Mouse (Mus musculus): ENCODE results near the gene Lce1a1. TPM values are rescaled to one million over a fixed set of nuclear protein-coding genes. Genes with fewer than 3 reads are reported as not detected.

The Lce1a1 gene
- polyA plus RNA-seq, 1 experiment from 2014 or later: not detected

DNA sequence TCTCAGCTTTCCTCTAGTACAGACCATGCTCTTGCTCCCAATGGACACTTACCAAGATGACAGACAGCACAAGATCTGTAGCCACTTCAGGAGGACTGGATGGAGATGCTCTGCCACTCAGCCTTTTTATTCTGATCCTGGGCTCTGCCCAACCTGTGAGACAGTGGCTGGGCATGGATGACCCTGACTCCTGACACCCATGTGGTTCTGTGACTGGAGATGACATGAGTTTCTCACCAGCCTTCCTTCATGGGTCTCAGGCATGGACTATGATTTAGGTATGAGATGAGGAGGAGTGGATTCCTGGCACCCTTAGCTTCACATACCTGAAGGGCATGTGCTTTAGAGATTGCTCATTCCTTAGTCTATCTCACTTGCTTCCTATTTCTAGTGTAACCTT lies 8.7 kb upstream of the Lce1a1 start, which contains the start of gene Lce1b:
TSS of gene Lce1b (minus strand) at position 101 of the 400 bp plus-strand sequence.
- H3K27me3 ChIP-seq (replicated peaks; ENCODE audit: insufficient read depth, low read length): no peaks in the 10 kb centered on the region
- no peak within 1 kb of the TSS for H3K9ac ChIP-seq (replicated peaks; ENCODE audit: low read depth)
- H3K9me3 ChIP-seq (ENCODE audit: low read length): no peaks in the 10 kb centered on the region
- no peak within 1 kb of the TSS for H3K4me2 ChIP-seq (replicated peaks; ENCODE audit: low read depth, low read length)
- no peak within 1 kb of the TSS for H3K4me3 ChIP-seq (ENCODE audit: low read depth, low read length)
- ATAC-seq: no peak
- no peak within 1 kb of the TSS for H3K27ac ChIP-seq (ENCODE audit: low read length)
- H3K36me3 ChIP-seq (ENCODE audit: insufficient read depth, low read length): no peaks in the 10 kb centered on the region
- TF ChIP-seq EP300 (IDR thresholded peaks at IDR 0.05) (no peak), CTCF (IDR thresholded peaks at IDR 0.05) (no peak)
- H3K4me1 ChIP-seq (ENCODE audit: insufficient read depth, low read depth, low read length): no peaks in the 10 kb centered on the region
- no peak for DNase-seq (ENCODE audit: low spot score)

GRCm38 (mm10) chr3:92639854-92640253 lies 8.3 kb downstream of the Lce1a1 start:
- no peak overlapping the region for H3K4me2 ChIP-seq (replicated peaks; ENCODE audit: low read depth, low read length)
- no peaks in the 10 kb centered on the region for H3K36me3 ChIP-seq (ENCODE audit: insufficient read depth, low read length)
- DNase-seq (ENCODE audit: low spot score): no peak
- H3K4me3 ChIP-seq (ENCODE audit: low read depth, low read length): no peak overlapping the region
- TF ChIP-seq EP300 (IDR thresholded peaks at IDR 0.05) (no peak), CTCF (IDR thresholded peaks at IDR 0.05) (no peak)
- no peak overlapping the region for H3K27ac ChIP-seq (ENCODE audit: low read length)
- ATAC-seq: no peak
- no peak overlapping the region for H3K9ac ChIP-seq (replicated peaks; ENCODE audit: low read depth)
- H3K4me1 ChIP-seq (ENCODE audit: insufficient read depth, low read depth, low read length): no peaks in the 10 kb centered on the region
- no peaks in the 10 kb centered on the region for H3K9me3 ChIP-seq (ENCODE audit: low read length)
- no peaks in the 10 kb centered on the region for H3K27me3 ChIP-seq (replicated peaks; ENCODE audit: insufficient read depth, low read length)
- WGBS: 87% methylated on average over 15 of the region's 15 CpGs

GRCm38 (mm10) chr3:92638653-92638991 lies 9.5 kb downstream of the Lce1a1 start:
- Histone ChIP-seq H3K27ac (ENCODE audit: low read length) (no peak overlapping the region), H3K4me2 (replicated peaks; ENCODE audit: low read depth, low read length) (no peak overlapping the region), H3K27me3 (replicated peaks; ENCODE audit: insufficient read depth, low read length) (no peaks in the 10 kb centered on the region), H3K4me3 (ENCODE audit: low read depth, low read length) (no peak overlapping the region), H3K36me3 (ENCODE audit: insufficient read depth, low read length) (no peaks in the 10 kb centered on the region), H3K9me3 (ENCODE audit: low read length) (no peaks in the 10 kb centered on the region), H3K4me1 (ENCODE audit: insufficient read depth, low read depth, low read length) (no peaks in the 10 kb centered on the region), H3K9ac (replicated peaks; ENCODE audit: low read depth) (no peak overlapping the region)
- no peak for ATAC-seq
- 56% methylated on average over 3 of the region's 3 CpGs for WGBS
- no peak for DNase-seq (ENCODE audit: low spot score)
- TF ChIP-seq CTCF (IDR thresholded peaks at IDR 0.05) (no peak), EP300 (IDR thresholded peaks at IDR 0.05) (no peak)

- no peak for ATAC-seq
- Histone ChIP-seq H3K27ac (ENCODE audit: low read length) (no peak overlapping the region), H3K4me2 (replicated peaks; ENCODE audit: low read depth, low read length) (no peak overlapping the region), H3K4me1 (ENCODE audit: insufficient read depth, low read depth, low read length) (no peaks in the 10 kb centered on the region), H3K36me3 (ENCODE audit: insufficient read depth, low read length) (no peaks in the 10 kb centered on the region), H3K9ac (replicated peaks; ENCODE audit: low read depth) (no peak overlapping the region), H3K27me3 (replicated peaks; ENCODE audit: insufficient read depth, low read length) (no peaks in the 10 kb centered on the region), H3K4me3 (ENCODE audit: low read depth, low read length) (no peak overlapping the region), H3K9me3 (ENCODE audit: low read length) (no peaks in the 10 kb centered on the region)
- no peak for DNase-seq (ENCODE audit: low spot score)
- TF ChIP-seq EP300 (IDR thresholded peaks at IDR 0.05): no peak
- no peak for TF ChIP-seq CTCF (IDR thresholded peaks at IDR 0.05)
- WGBS: 41% methylated on average over 1 of the region's 1 CpGs
Measured at GRCm38 (mm10) chr3:92637745-92638652, 10.1 kb downstream of the Lce1a1 start.

GRCm38 (mm10) chr3:92621560-92621959 lies 26.5 kb downstream of the Lce1a1 start, which contains the start of gene Lce6a:
Lce6a (minus strand) TSS chr3:92621660.
- ATAC-seq: no peak
- Histone ChIP-seq H3K4me1 (ENCODE audit: insufficient read depth, low read depth, low read length) (no peaks in the 10 kb centered on the region), H3K9me3 (ENCODE audit: low read length) (no peaks in the 10 kb centered on the region), H3K36me3 (ENCODE audit: insufficient read depth, low read length) (no peaks in the 10 kb centered on the region), H3K27me3 (replicated peaks; ENCODE audit: insufficient read depth, low read length) (no peaks in the 10 kb centered on the region), H3K4me3 (ENCODE audit: low read depth, low read length) (no peak within 1 kb of the TSS), H3K4me2 (replicated peaks; ENCODE audit: low read depth, low read length) (no peak within 1 kb of the TSS), H3K27ac (ENCODE audit: low read length) (no peak within 1 kb of the TSS), H3K9ac (replicated peaks; ENCODE audit: low read depth) (no peak within 1 kb of the TSS)
- 43% methylated on average over 2 of the region's 2 CpGs for WGBS
- no peak for TF ChIP-seq CTCF (IDR thresholded peaks at IDR 0.05)
- TF ChIP-seq EP300 (IDR thresholded peaks at IDR 0.05): no peak
- DNase-seq (ENCODE audit: low spot score): no peak

- Histone ChIP-seq H3K36me3 (ENCODE audit: insufficient read depth, low read length) (no peaks in the 10 kb centered on the region), H3K27me3 (replicated peaks; ENCODE audit: insufficient read depth, low read length) (no peaks in the 10 kb centered on the region), H3K9me3 (ENCODE audit: low read length) (no peaks in the 10 kb centered on the region), H3K27ac (ENCODE audit: low read length) (no peak overlapping the region), H3K4me1 (ENCODE audit: insufficient read depth, low read depth, low read length) (no peaks in the 10 kb centered on the region), H3K4me2 (replicated peaks; ENCODE audit: low read depth, low read length) (no peak overlapping the region), H3K9ac (replicated peaks; ENCODE audit: low read depth) (no peak overlapping the region), H3K4me3 (ENCODE audit: low read depth, low read length) (no peak overlapping the region)
- WGBS: 44% methylated on average over 1 of the region's 1 CpGs
- no peak for ATAC-seq
- TF ChIP-seq EP300 (IDR thresholded peaks at IDR 0.05): no peak
- TF ChIP-seq CTCF (IDR thresholded peaks at IDR 0.05): no peak
- no peak for DNase-seq (ENCODE audit: low spot score)
Measured at GRCm38 (mm10) chr3:92609804-92610203, 38.3 kb downstream of the Lce1a1 start.
